Mouse (Mus musculus) heart, adult 2 months (tissue): ENCODE measurements around the gene Ptgr1. TPM values are rescaled to one million over a fixed set of nuclear protein-coding genes. Genes with fewer than 3 reads are reported as not detected.
A peak's percentile ranks its signal among the peaks of the same experiment; 100 is the strongest.

Source experiments
- DNase-seq, 2 experiments: peaks; one replicate each; pipeline ENCODE4 v3.0.0; 2021
- H3K27ac ChIP-seq: fragments of 200-600 bp; 2 replicates; pipeline ENCODE4 v1.8.1; 2022
- H3K27me3 ChIP-seq: fragments of 200-500 bp; 2 replicates; pipeline ENCODE4 v1.6.1; 2012; ENCODE audit warnings: mild to moderate bottlenecking, low read length, inconsistent platforms, mixed read lengths; ENCODE audit not compliant: control insufficient read depth, insufficient read depth
- H3K36me3 ChIP-seq: fragments of 200-500 bp; 2 replicates; pipeline ENCODE4 v1.6.1; 2012; ENCODE audit warnings: low read length, inconsistent platforms; ENCODE audit not compliant: control insufficient read depth, insufficient read depth
- H3K4me1 ChIP-seq: fragments of 200-500 bp; 2 replicates; pipeline ENCODE4 v1.6.1; 2011; ENCODE audit warnings: low read length; ENCODE audit not compliant: control insufficient read depth, insufficient read depth
- H3K4me3 ChIP-seq: fragments of 200-600 bp; 2 replicates; pipeline ENCODE4 v1.8.1; 2022
- H3K79me2 ChIP-seq: fragments of 200-500 bp; replicated peaks from 2 replicates; pipeline ENCODE4 v1.6.1; 2012; ENCODE audit warnings: mild to moderate bottlenecking, inconsistent platforms, low read length, moderate library complexity, mixed read lengths; ENCODE audit not compliant: control insufficient read depth, insufficient read depth
- H3K9ac ChIP-seq: fragments of 200-500 bp; 2 replicates; pipeline ENCODE4 v1.6.1; 2012; ENCODE audit warnings: low read depth, mild to moderate bottlenecking, control low read depth, inconsistent platforms, low read length, mixed read lengths
- CTCF ChIP-seq: fragments of 200-600 bp; IDR thresholded peaks from 2 replicates; pipeline ENCODE4 v1.8.1; 2022; ENCODE audit warnings: antibody characterized with exemption, mild to moderate bottlenecking, moderate library complexity
- EP300 ChIP-seq: fragments of 200-500 bp; IDR thresholded peaks from 2 replicates; pipeline ENCODE4 v1.6.1; 2011; ENCODE audit warnings: low read depth, low read length, control low read depth; ENCODE audit not compliant: insufficient read depth
- POLR2A ChIP-seq: fragments of 200-500 bp; IDR thresholded peaks from 2 replicates; pipeline ENCODE4 v1.6.1; 2011; ENCODE audit warnings: mild to moderate bottlenecking, low read depth, low read length, control low read depth; ENCODE audit not compliant: insufficient read depth
- WGBS: fragments of 180-500 bp; shearing (Covaris S2); methylation state at CpG from one replicate; pipeline ENCODE4 v1.1.7; 2018; 5-methylcytosine and 5-hydroxymethylcytosine counted together
- intact Hi-C: fragments of 180-260 bp; cut with DNase I; formaldehyde crosslinking; loops from one replicate; pipeline ENCODE4 v1.15.1; 2025
- polyA plus RNA-seq: library from polyadenylated mRNA; depleted of rRNA; stranded (reverse); fragments of >200 nt; gene quantifications from 2 replicates; pipeline ENCODE4 v1.2.3, GENCODE M21; 2012
- total RNA-seq, 2 experiments: library from RNA; stranded (reverse); gene quantifications; 2 replicates each; pipeline ENCODE4 v1.2.3; 2021

Ptgr1 gene
- total and polyA plus RNA-seq, 3 experiments, result 1.6 to 3.1 (median 3.0) TPM

DNA sequence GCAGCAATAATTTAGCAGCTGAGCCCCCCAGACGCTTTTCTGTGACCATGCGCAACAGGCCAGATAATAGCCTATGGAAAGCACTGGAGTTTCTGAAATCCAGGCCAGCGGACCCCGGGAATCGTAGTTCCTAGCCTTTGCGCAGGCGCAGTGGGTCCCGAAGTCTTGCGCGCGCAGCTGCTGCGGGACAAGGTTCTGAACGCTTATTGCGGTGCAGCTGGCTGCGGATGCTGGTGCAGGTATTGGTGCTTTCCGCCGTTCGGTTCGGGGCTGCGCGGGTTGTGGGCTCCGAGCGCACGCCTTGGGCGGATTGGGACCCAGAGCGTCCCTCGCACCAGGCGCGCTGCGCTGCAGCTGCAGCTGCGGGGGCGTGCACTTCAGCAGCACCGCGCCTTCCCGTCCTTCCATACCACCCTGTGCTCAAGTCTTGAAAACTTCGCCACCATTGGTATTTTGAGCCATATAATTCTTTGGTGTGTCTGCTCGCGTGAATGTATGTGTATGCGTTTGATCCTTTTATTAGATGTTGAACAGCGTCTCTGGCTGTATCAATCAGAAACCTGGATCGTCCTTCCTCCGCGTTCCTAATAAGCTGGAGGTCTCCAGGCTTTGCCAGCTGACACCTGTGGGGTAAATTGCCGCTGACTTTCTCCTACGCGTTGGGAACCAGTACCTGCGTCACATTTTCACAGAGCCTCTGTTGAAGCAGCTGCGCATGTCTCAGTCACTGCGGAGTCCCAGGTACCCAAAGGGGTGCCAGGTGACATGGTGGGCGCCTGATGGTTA, 43.3 kb downstream of the Ptgr1 start, which contains the start of gene Zkscan16:
TSS of gene Zkscan16 (plus strand) at position 209 of the 786 bp plus-strand sequence.
- 2% methylated on average over 50 of the region's 50 CpGs for WGBS
- H3K79me2 ChIP-seq, result no peaks in the 10 kb centered on the region
- TF ChIP-seq POLR2A, result no peak
- TF ChIP-seq CTCF, result no peak
- no peak for TF ChIP-seq EP300
- intact Hi-C loops, result no loop called here
- H3K4me3 ChIP-seq, result peak within 1 kb of the TSS; percentile 60
- H3K27me3 ChIP-seq, result no peaks in the 10 kb centered on the region
- H3K27ac ChIP-seq, result no peak within 1 kb of the TSS
- no peaks in the 10 kb centered on the region for H3K36me3 ChIP-seq
- DNase-seq, result peak; percentile 64 to 78
- H3K4me1 ChIP-seq, result no peaks in the 10 kb centered on the region
- H3K9ac ChIP-seq, result peak within 1 kb of the TSS; percentile 23; the same call in 1 of the 2 replicates

DNA sequence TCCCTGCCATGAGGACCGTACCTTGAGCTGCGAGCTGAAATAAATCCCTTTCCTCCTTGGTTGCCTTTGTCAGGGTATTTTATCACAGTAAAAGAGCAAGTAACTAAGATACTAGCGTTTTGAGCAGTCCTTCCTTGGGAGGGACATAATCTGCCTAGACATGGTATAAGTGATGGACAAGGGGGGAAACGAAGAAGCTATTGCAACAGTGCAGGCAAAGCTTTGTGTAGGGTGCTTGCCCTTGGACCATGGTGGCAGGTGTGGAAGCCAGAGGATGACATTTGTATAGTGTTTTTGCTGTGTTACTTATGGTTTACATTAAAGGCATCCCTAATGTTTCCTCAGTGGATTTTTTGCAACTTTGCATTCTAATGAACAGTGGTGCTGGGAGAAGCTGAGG, 44.0 kb downstream of the Ptgr1 start:
- Histone ChIP-seq H3K4me1 (no peaks in the 10 kb centered on the region), H3K79me2 (no peaks in the 10 kb centered on the region), H3K4me3 (peak overlapping the region; percentile 60; the same call in 1 of the 2 replicates), H3K9ac (no peak overlapping the region), H3K36me3 (no peaks in the 10 kb centered on the region), H3K27ac (no peak overlapping the region), H3K27me3 (no peaks in the 10 kb centered on the region)
- DNase-seq, result no peak
- TF ChIP-seq CTCF, result no peak
- TF ChIP-seq EP300, result no peak
- TF ChIP-seq POLR2A, result no peak
- intact Hi-C loops, result no loop called here
- 89% methylated on average over 4 of the region's 4 CpGs for WGBS

DNA sequence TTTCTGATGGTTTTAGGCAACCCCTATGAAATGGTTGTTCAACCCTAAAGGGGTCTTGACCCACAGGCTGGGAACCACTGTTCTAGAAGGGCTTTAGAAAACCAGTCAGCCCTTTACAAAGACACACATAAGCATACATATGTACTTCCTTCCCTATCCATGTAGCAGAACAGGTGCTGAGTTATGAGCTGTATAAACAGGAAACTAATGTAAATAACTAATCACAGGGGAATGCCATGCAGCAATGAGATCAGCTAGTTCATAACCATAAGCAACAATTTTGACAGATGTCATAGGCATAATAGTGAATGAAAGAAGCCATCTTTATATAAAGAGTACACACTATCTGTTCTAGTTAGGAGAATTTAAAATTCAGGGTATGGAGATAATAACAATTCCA, 45.3 kb downstream of the Ptgr1 start:
- no peak overlapping the region for H3K27ac ChIP-seq
- TF ChIP-seq EP300, result no peak
- no peak for TF ChIP-seq CTCF
- no peak for TF ChIP-seq POLR2A
- H3K4me1 ChIP-seq, result no peaks in the 10 kb centered on the region
- no peaks in the 10 kb centered on the region for H3K27me3 ChIP-seq
- no peak overlapping the region for H3K9ac ChIP-seq
- DNase-seq, result no peak
- H3K4me3 ChIP-seq, result no peak overlapping the region
- no peaks in the 10 kb centered on the region for H3K36me3 ChIP-seq
- intact Hi-C loops, result no loop called here
- no peaks in the 10 kb centered on the region for H3K79me2 ChIP-seq

DNA sequence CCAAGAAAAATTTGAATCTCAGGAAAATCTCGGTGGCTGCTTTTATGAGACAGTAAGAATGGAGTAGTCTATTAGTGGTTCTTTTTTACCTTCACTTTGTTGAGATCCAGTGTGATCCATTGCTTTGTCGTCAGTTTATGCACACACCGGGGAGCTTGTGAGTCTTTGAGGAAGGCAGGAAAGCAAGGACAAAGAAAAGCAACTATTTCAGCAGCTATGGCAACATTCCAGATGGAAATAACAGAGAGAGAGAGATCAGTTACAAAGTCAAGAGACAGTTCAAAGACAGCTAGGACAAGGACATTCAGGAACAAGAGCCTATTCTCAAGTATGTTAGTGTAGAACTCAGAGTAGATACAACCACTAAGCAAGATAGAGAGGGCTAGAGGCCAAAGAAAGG, 51.1 kb downstream of the Ptgr1 start:
- H3K4me3 ChIP-seq, result no peak overlapping the region
- WGBS, result 48% methylated on average over 3 of the region's 3 CpGs
- no peaks in the 10 kb centered on the region for H3K27me3 ChIP-seq
- DNase-seq, result no peak
- H3K36me3 ChIP-seq, result no peaks in the 10 kb centered on the region
- H3K4me1 ChIP-seq, result no peaks in the 10 kb centered on the region; the same call in 1 of the 2 replicates
- no peak for TF ChIP-seq EP300
- no peak for TF ChIP-seq POLR2A
- no peak for TF ChIP-seq CTCF
- no peak overlapping the region for H3K27ac ChIP-seq
- no peak overlapping the region for H3K9ac ChIP-seq
- no peaks in the 10 kb centered on the region for H3K79me2 ChIP-seq
- intact Hi-C loops, result no loop called here

DNA sequence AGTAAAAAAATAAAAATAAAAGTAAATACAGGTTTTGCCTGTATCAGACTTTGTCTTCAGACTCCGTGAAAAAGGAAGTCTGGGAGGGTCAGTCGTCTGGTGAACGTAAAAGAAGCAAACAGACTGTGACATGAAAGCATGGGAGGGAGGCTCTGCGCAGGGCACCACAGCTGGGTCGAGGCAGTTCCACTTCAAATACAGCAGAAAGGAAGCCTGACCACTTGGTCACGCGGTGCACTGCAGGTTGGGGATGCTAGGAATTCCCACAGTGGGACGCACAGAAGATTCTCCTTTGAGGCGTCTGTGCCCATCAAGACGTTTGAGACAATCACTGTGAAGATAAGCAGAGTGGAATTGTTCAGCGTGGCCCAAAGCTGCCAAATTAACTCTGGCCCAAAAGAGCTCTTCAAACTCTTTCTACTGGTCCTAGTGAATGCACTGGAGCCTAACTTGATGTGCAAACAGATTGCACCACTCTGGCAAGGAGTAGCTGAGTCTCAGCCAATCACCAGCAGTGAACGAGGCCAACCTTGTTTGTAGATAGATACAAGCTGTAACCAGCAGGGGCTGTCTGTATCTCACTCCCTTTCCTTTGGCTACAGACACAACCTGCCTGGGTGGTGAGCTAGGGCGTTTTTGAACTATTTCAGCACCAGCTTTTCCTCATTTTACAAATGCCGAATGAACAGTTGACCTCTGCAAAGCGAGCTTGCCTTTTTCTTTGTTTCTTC, 52.0 kb downstream of the Ptgr1 start:
- DNase-seq, result peak; percentile 42 to 62
- peak; percentile 57 for TF ChIP-seq CTCF
- TF ChIP-seq EP300, result no peak
- Histone ChIP-seq H3K4me1 (no peaks in the 10 kb centered on the region; the same call in 1 of the 2 replicates), H3K27me3 (no peaks in the 10 kb centered on the region), H3K27ac (no peak overlapping the region), H3K36me3 (no peaks in the 10 kb centered on the region), H3K79me2 (no peaks in the 10 kb centered on the region), H3K4me3 (no peak overlapping the region), H3K9ac (no peak overlapping the region)
- intact Hi-C loops, result no loop called here
- 27% methylated on average over 15 of the region's 15 CpGs for WGBS

DNA sequence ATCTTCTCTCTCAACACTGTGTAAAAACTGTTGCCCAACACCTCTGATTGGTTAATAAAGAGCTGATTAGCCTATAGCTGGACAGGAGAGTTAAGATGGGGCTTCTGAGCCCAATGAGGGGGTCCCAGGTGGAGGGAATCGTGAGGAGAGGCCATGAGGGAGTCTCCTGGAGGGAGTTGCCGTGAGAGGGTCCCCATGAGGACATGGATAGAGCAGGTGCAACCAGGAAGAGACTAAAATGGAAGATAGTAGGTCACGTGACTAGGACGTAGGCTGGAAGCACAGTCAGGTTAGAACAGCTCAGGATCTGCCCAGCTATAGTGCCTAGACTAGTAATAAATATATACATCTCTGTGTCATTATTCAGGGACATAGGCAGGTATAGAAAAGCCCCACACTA, 52.6 kb downstream of the Ptgr1 start:
- Histone ChIP-seq H3K4me1 (no peaks in the 10 kb centered on the region; the same call in 1 of the 2 replicates), H3K36me3 (no peaks in the 10 kb centered on the region), H3K27me3 (no peaks in the 10 kb centered on the region), H3K9ac (no peak overlapping the region), H3K4me3 (no peak overlapping the region), H3K79me2 (no peaks in the 10 kb centered on the region), H3K27ac (no peak overlapping the region)
- TF ChIP-seq POLR2A (no peak), EP300 (no peak), CTCF (no peak)
- WGBS, result 76% methylated on average over 4 of the region's 4 CpGs
- DNase-seq, result no peak
- intact Hi-C loops, result no loop called here
